Mouse (Mus musculus) limb, embryonic 14.5 days (tissue): ENCODE results near the gene Fgd5. TPM values are rescaled to one million over a fixed set of nuclear protein-coding genes. Genes with fewer than 3 reads are reported as not detected.

Experiments
- ATAC-seq: fragments of 200-750 bp; cut with Nextera tagmentation; 2 replicates; pipeline ENCODE4 v1.8.0; 2017; ENCODE audit warnings: low read depth, moderate number of reproducible peaks, moderate TSS enrichment; ENCODE audit not compliant: low FRiP score
- DNase-seq: peaks from one replicate; pipeline ENCODE4 v3.0.0-alpha.2; 2015; ENCODE audit warnings: low spot score
- H3K27ac ChIP-seq: fragments of 300-500 bp; sonication (generic); replicated peaks from 2 replicates; pipeline ENCODE4 v1.5.1; 2014; ENCODE audit warnings: low read depth, mild to moderate bottlenecking, low read length, moderate library complexity, mixed read lengths
- H3K27me3 ChIP-seq: fragments of 300-500 bp; sonication (generic); 2 replicates; pipeline ENCODE4 v1.6.1; 2014; ENCODE audit warnings: low read length, mixed read lengths; ENCODE audit not compliant: control insufficient read depth, insufficient read depth
- H3K36me3 ChIP-seq: fragments of 300-500 bp; sonication (generic); 2 replicates; pipeline ENCODE4 v1.6.1; 2014; ENCODE audit warnings: mild to moderate bottlenecking, low read length, moderate library complexity, mixed read lengths; ENCODE audit not compliant: control insufficient read depth, insufficient read depth
- H3K4me1 ChIP-seq: fragments of 300-500 bp; sonication (generic); 2 replicates; pipeline ENCODE4 v1.6.1; 2014; ENCODE audit warnings: antibody characterized with exemption, low read length, mixed read lengths; ENCODE audit not compliant: control insufficient read depth, insufficient read depth
- H3K4me2 ChIP-seq: fragments of 300-500 bp; sonication (generic); replicated peaks from 2 replicates; pipeline ENCODE4 v1.6.1; 2014; ENCODE audit warnings: low read depth, mild to moderate bottlenecking, low read length, moderate library complexity; ENCODE audit not compliant: severe bottlenecking
- H3K4me3 ChIP-seq: fragments of 300-500 bp; sonication (generic); replicated peaks from 2 replicates; pipeline ENCODE4 v1.5.1; 2014; ENCODE audit warnings: low read length
- H3K9ac ChIP-seq: fragments of 300-500 bp; sonication (generic); 2 replicates; pipeline ENCODE4 v1.6.1; 2014; ENCODE audit warnings: mild to moderate bottlenecking, low read depth, low read length, moderate library complexity; ENCODE audit not compliant: severe bottlenecking
- H3K9me3 ChIP-seq: fragments of 300-500 bp; sonication (generic); 2 replicates; pipeline ENCODE4 v1.6.1; 2016; ENCODE audit warnings: low read length; ENCODE audit not compliant: control insufficient read depth
- POLR2A ChIP-seq: fragments of 200-500 bp; IDR thresholded peaks from 2 replicates; pipeline ENCODE4 v1.8.0; 2012; ENCODE audit warnings: inconsistent platforms, mild to moderate bottlenecking, moderate library complexity, borderline replicate concordance; ENCODE audit not compliant: insufficient read depth, insufficient read length; ENCODE audit errors: extremely low read depth
- WGBS: fragments of 180-500 bp; shearing (Covaris S2); extraction: QIAGEN DNeasy Blood & Tissue Kit; methylation state at CpG from one replicate; pipeline ENCODE4 v1.1.7; 2014; 5-methylcytosine and 5-hydroxymethylcytosine counted together
- polyA plus RNA-seq, 2 experiments: library from polyadenylated mRNA; depleted of rRNA in 1 of 2; stranded (reverse) in 1 of 2; unstranded in 1 of 2; fragments of >200 nt; fragmentation: Nextera tagmentation in 1 of 2; extraction: Ambion mirVana in 1 of 2; gene quantifications; 2 replicates each; pipeline versions ENCODE4 v1.2.1 to v1.2.3; 2012 to 2014

Gene Fgd5
- polyA plus RNA-seq, 2 experiments = 8.5 to 10.9 TPM

- Histone ChIP-seq H3K4me3 (no peak overlapping the region), H3K9me3 (no peaks in the 10 kb centered on the region), H3K27ac (no peak overlapping the region), H3K4me1 (0 out of 2 replicates have a peak, but pooled peaks cover 5% of the 10 kb centered on the region), H3K27me3 (no peaks in the 10 kb centered on the region), H3K36me3 (no peaks in the 10 kb centered on the region), H3K9ac (no peak overlapping the region), H3K4me2 (no peak overlapping the region)
- ATAC-seq (no peak), DNase-seq (no peak)
- WGBS = 75% methylated on average over 1 of the region's 1 CpGs
- TF ChIP-seq POLR2A = no peak
Observed at GRCm38 (mm10) chr6:92042850-92043249, 64.2 kb downstream of the Fgd5 start.

- no peaks in the 10 kb centered on the region for H3K36me3 ChIP-seq
- WGBS = 48% methylated on average over 2 of the region's 2 CpGs
- H3K4me2 ChIP-seq = no peak overlapping the region
- no peak overlapping the region for H3K27ac ChIP-seq
- no peaks in the 10 kb centered on the region for H3K4me1 ChIP-seq
- no peak overlapping the region for H3K9ac ChIP-seq
- H3K27me3 ChIP-seq = no peaks in the 10 kb centered on the region
- no peak for TF ChIP-seq POLR2A
- no peak for ATAC-seq
- no peak for DNase-seq
- no peak overlapping the region for H3K4me3 ChIP-seq
- H3K9me3 ChIP-seq = no peaks in the 10 kb centered on the region
Observed at GRCm38 (mm10) chr6:92057768-92058167, 79.1 kb downstream of the Fgd5 start.

GRCm38 (mm10) chr6:92061725-92062124 lies 83.0 kb downstream of the Fgd5 start:
- ATAC-seq = no peak
- no peak for DNase-seq
- no peak overlapping the region for H3K27ac ChIP-seq
- no peaks in the 10 kb centered on the region for H3K27me3 ChIP-seq
- no peak overlapping the region for H3K4me2 ChIP-seq
- H3K4me1 ChIP-seq = no peaks in the 10 kb centered on the region
- TF ChIP-seq POLR2A = no peak
- no peaks in the 10 kb centered on the region for H3K36me3 ChIP-seq
- no peak overlapping the region for H3K4me3 ChIP-seq
- no peaks in the 10 kb centered on the region for H3K9me3 ChIP-seq
- WGBS = 56% methylated on average over 5 of the region's 5 CpGs
- H3K9ac ChIP-seq = no peak overlapping the region

- no peak overlapping the region for H3K4me2 ChIP-seq
- TF ChIP-seq POLR2A = no peak
Observed at GRCm38 (mm10) chr6:92063452-92063851, 84.8 kb downstream of the Fgd5 start.

GRCm38 (mm10) chr6:92064101-92064500 lies 85.4 kb downstream of the Fgd5 start:
- TF ChIP-seq POLR2A = no peak
- H3K4me2 ChIP-seq = no peak overlapping the region
- H3K27ac ChIP-seq = no peak overlapping the region
- WGBS = 77% methylated on average over 10 of the region's 10 CpGs
- no peaks in the 10 kb centered on the region for H3K4me1 ChIP-seq
- no peak overlapping the region for H3K9ac ChIP-seq
- no peak overlapping the region for H3K4me3 ChIP-seq
- ATAC-seq = no peak
- no peaks in the 10 kb centered on the region for H3K27me3 ChIP-seq
- H3K9me3 ChIP-seq = no peaks in the 10 kb centered on the region
- H3K36me3 ChIP-seq = no peaks in the 10 kb centered on the region
- no peak for DNase-seq

More at GRCm38 (mm10) chr6:92063452-92063851, 84.8 kb downstream of the Fgd5 start:
- no peaks in the 10 kb centered on the region for H3K9me3 ChIP-seq
- H3K27ac ChIP-seq = no peak overlapping the region
- H3K9ac ChIP-seq = no peak overlapping the region
- no peak overlapping the region for H3K4me3 ChIP-seq
- no peaks in the 10 kb centered on the region for H3K36me3 ChIP-seq
- no peak for DNase-seq
- 61% methylated on average over 2 of the region's 2 CpGs for WGBS
- ATAC-seq = no peak
- no peaks in the 10 kb centered on the region for H3K4me1 ChIP-seq
- no peaks in the 10 kb centered on the region for H3K27me3 ChIP-seq

DNA sequence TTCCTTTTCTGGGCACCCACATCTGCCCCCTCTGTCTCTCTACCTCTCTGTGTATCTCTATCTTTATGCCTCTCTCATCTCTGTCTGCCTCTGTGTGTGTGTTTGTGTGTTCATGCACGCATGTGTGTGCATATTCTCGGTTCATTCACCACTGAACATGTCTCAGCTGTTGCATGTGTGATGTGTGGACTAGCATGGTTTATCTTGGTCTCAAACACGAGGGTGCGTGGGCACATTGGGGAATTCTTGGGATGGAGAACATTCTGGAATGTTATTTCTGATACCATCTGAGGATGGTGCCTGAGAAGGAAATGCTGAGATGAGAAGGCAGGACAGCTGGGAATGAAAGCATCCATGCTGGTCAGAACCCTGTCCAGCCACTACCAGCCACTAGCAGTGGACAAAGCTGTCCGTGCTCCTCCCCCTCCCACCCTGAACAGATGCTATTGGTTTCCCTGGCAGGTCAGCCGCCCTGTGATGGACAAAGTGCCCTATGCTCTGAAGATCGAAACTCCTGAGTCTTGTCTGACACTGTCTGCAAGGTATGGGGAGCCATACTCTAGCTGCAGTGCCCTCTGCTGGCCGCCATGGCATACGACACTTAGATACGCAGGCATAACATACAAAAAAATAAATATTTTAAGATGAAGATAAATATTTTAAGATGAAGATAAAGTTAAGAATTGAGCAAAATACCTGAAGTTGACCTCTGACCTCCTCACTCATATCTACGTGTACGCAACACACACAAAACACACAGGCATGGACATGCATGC lies 87.2 kb downstream of the Fgd5 start:
- Histone ChIP-seq H3K27ac (no peak overlapping the region), H3K4me1 (no peaks in the 10 kb centered on the region), H3K9me3 (no peaks in the 10 kb centered on the region), H3K4me2 (no peak overlapping the region), H3K27me3 (no peaks in the 10 kb centered on the region), H3K36me3 (no peaks in the 10 kb centered on the region), H3K4me3 (no peak overlapping the region), H3K9ac (no peak overlapping the region)
- TF ChIP-seq POLR2A = no peak
- 50% methylated on average over 12 of the region's 12 CpGs for WGBS
- ATAC-seq (no peak), DNase-seq (peak; percentile 40)
